Mouse (Mus musculus): Measurements from ENCODE around the gene Smap1.

Smap1 gene

DNA sequence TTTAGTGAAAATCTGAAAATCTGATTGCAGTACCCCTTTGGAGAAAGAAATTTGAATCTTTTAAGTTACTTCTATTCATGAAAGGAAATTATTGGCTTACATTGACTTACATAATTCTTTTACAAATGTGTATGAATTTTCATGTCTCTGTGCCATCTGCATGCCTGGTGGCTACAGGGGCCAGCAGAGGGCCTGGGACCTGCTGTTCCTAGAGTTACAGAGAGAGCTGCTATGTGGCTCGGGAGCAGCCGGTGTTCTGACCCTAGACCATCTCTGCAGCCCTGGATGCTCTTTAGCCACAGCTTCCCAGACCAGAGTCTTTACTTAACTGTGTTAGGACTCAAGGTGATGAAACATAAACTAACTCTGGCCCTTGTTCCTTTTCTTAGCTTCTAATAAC, 1.8 kb downstream of the Smap1 start:
- in situ Hi-C loops (cut with MboI), result loop anchor here (25.0 kb wide), 1 partner anchor 92 kb away; the partner anchor contains the start of gene Sdhaf4

GRCm38 (mm10) chr1:23919086-23919485, 3.0 kb downstream of the Smap1 start:
- in situ Hi-C loops (cut with MboI), result loop anchor here (25.0 kb wide), 1 partner anchor 93 kb away; the partner anchor contains the start of gene Sdhaf4

GRCm38 (mm10) chr1:23915483-23915882, 6.6 kb downstream of the Smap1 start:
- in situ Hi-C loops (cut with MboI), result loop anchor here (25.0 kb wide), 1 partner anchor 97 kb away; the partner anchor contains the start of gene Sdhaf4

GRCm38 (mm10) chr1:23912988-23913387, 9.1 kb downstream of the Smap1 start:
- in situ Hi-C loops (cut with MboI), result loop anchor here (25.0 kb wide), 1 partner anchor 99 kb away; the partner anchor contains the start of gene Sdhaf4

GRCm38 (mm10) chr1:23906082-23906481, 16.0 kb downstream of the Smap1 start:
- in situ Hi-C loops (cut with MboI), result loop anchor here (25.0 kb wide), 1 partner anchor 106 kb away; the partner anchor contains the start of gene Sdhaf4

GRCm38 (mm10) chr1:23903340-23903739, 18.8 kb downstream of the Smap1 start:
- in situ Hi-C loops (cut with MboI), result loop anchor here (25.0 kb wide), 1 partner anchor 109 kb away; the partner anchor contains the start of gene Sdhaf4

DNA sequence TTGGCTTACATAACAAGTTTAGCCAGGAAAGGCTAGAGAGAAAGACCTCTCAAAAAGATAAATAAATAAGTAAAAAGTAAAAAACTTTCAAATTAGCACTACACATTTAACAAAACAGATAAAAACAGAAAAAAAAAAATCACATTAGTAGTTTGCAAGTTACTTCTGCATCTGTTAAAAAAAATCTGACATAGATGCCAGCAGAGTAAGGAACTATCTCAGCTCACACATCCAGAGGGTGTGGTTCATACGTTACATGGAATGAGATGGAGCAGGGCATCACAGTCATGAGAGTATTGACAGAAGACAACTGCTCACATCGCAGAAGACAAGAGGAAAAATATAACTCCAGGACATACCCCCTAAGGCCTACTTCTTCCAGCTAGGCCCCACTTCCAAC, 19.4 kb downstream of the Smap1 start:
- in situ Hi-C loops (cut with MboI), result loop anchor here (25.0 kb wide), 1 partner anchor 110 kb away; the partner anchor contains the start of gene Sdhaf4

DNA sequence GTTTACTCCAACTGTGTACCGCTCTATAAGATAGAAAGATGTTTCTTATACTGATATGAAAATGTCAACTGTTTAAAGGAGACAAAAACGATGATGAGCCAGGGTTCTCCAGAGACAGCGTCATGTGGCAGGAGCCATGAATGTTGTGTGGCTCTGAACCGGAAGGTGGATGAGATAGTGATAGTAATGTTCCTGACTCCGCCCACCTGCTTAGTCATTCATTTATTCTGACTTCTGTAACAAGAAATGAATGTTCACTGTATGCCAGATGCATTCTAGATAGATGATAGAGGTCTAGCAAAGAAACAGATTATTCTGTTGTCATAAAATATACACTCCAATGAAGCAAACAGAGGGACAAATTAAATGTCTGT, 22.5 kb downstream of the Smap1 start:
- in situ Hi-C loops (cut with MboI), result loop anchor here (25.0 kb wide), 1 partner anchor 113 kb away; the partner anchor contains the start of gene Sdhaf4

GRCm38 (mm10) chr1:23899020-23899646, 23.0 kb downstream of the Smap1 start:
- in situ Hi-C loops (cut with MboI), result no loop called here

DNA sequence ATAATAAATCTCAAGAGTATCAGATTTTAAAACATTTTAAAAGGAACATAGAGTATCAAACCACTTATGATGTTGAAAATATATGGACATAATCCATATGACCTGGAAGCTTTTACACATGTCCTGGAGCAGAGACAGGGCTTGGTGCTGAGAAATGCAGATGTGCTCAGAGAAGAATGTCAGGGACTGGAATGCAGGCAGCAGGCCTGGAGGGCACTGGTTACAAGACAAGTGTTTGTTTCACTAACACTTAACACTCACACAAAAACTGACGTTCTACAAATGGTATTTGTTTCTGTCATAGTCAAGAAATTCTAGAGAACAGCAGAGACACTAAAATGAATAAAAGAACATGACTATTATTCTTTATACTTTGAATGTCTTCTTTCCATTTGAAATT, 30.0 kb downstream of the Smap1 start:
- in situ Hi-C loops (cut with MboI), result no loop called here

- in situ Hi-C loops (cut with MboI), result no loop called here
These were observed 37.2 kb downstream of the Smap1 start for GRCm38 (mm10) chr1:23884914-23885313.

DNA sequence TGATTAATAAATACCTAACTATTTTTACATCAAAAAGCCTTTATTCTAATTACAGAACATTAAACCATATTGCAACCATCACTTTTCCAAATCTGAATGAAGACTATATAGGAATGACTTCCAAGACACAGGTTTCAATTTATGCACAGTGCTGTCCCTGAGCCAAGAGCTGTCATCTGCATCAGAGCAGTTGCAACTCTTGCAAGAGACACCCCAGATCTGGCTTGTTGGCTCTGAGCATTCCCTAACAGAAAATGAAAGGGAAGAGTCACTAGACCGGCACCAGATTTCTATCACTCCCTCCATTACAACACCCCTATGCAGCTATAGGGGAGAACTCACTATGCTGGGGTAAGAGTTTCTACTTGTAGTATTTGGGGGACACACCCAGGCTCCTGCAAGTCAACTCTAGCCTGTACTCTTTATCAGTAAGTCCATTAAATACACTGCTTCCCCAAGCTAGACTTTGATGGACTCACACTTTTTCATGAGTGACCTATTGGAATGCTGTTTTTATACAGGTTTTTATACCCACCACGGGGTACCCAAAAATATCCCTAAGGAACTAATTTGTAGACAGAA, 37.9 kb downstream of the Smap1 start:
- in situ Hi-C loops (cut with MboI), result no loop called here

DNA sequence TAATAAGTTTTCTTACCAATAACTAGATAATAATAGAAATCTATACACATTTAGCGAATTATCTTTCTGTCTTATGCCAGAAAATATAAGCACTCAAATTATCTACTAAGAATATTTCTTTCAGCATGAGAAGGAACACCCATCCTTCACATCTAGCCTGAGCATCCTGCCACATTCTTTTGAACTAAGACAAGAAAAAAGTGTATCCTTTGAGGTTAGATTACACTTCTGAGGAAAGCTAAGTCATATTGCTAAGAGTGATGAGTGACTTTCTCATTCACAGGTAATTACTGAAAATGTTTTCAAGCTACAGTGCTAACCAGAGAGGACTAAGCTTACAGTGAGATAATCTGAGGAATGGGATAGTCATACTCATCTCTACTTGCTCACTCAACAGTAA, 39.4 kb downstream of the Smap1 start:
- in situ Hi-C loops (cut with MboI), result no loop called here

GRCm38 (mm10) chr1:23872194-23872593, 49.9 kb downstream of the Smap1 start:
- in situ Hi-C loops (cut with MboI), result no loop called here

- in situ Hi-C loops (cut with MboI), result no loop called here
These were observed 54.7 kb downstream of the Smap1 start for GRCm38 (mm10) chr1:23867350-23867862.

DNA sequence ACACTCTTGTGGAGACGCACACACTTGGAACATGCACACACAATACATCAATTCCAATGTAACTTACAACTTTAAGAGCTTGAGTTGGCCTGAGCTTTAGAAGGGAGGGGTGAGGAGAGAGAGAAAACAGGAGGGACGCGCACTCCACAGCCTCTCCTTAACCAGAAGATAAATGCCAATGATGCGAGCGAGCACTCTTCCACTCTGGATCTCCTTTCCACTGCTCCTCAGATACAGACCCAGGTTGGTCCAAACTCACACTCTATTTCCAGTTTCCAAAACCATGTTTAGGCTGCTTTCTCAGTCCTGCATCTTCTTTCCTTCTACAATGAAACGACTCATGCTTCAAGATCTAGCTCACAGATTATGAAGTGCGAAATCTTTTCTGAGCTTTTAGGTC, 56.6 kb downstream of the Smap1 start:
- in situ Hi-C loops (cut with MboI), result no loop called here

GRCm38 (mm10) chr1:23860944-23861343, 61.2 kb downstream of the Smap1 start:
- in situ Hi-C loops (cut with MboI), result no loop called here

GRCm38 (mm10) chr1:23855623-23856022, 66.5 kb downstream of the Smap1 start:
- in situ Hi-C loops (cut with MboI), result no loop called here

DNA sequence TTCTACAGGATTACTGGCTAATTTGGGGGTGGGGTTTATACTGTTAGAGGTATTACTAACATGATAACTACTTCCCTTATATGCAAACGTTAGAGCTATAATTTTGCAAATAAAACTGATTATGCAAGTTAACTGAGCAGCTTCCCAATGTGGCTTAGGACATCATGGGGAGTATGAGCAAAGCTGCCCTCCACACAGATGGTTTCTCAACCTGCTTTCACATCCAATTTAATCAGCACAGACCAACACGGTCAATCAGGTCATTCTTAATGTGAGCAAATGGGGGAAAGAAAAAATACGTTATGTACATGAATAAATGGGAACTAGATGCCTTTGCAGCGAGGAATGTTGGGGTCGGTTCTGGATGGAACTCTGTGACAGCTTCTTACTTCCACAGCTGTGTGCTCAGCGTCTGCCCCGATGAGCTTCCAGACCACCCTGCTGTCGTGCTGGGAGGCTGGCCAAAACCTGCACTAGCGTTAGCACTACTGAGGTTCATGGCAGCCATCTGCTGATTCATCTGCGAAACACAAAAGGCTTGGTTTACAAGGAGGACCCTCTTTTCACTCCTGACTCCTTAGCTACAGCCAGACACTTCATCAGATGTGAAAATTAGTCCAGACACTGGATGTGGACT, 76.0 kb downstream of the Smap1 start:
- in situ Hi-C loops (cut with MboI), result no loop called here

- in situ Hi-C loops (cut with MboI), result no loop called here
These were observed 77.1 kb downstream of the Smap1 start for GRCm38 (mm10) chr1:23845007-23845406.

- in situ Hi-C loops (cut with MboI), result no loop called here
These were observed 78.3 kb downstream of the Smap1 start for GRCm38 (mm10) chr1:23843790-23844189.

DNA sequence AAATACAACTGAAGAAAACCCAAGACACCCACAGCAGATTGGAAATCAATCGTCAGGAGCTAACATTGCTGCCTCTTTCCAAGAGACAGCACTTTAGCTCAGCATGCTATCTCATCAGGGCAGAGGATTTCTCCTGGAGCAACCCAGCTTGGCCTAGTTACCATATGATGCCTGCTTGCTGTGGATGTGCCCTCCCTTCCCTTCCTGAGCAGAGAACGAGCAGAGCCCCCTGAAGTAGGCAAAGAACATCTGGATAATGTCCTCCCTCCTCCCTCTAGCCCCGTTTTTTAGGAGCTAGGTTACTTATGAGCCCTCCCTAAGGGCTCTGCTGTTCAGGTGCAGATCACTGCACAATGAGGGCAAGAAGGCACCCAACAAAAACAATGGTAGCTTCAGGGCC, 79.5 kb downstream of the Smap1 start:
- in situ Hi-C loops (cut with MboI), result no loop called here

DNA sequence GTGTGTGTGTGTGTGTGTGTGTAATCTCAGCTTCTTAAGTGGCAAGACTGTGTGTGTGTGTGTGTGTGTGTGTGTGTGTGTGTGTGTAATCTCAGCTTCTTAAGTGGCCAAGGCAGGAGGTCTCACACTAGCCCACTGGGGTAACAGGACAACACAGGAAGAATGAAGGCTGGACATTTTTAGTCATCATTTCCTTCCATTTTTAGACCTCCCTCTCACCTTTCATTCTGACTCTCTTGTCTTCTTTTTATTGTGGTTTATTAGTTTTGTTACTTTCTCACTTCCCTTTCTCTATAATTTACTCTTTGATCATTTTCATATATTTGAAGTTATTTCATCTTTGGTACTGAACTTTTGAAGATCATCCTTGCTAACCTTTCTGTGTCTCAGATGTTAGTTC, 81.2 kb downstream of the Smap1 start:
- in situ Hi-C loops (cut with MboI), result no loop called here

Data from mature B cell (primary cell).